Mouse (Mus musculus) splenic B cell, adult 2 months (primary cell): ENCODE measurements around the gene Adamtsl2.

Source experiments
- DNase-seq: peaks from one replicate; pipeline ENCODE4 v3.0.0-alpha.2; 2011; ENCODE audit warnings: low read depth, low spot score
- H3K27me3 ChIP-seq: 2 replicates; pipeline ENCODE4 v1.6.1; 2012; ENCODE audit warnings: mild to moderate bottlenecking, low read length, moderate library complexity, mixed read lengths; ENCODE audit not compliant: control insufficient read depth, poor library complexity, insufficient read depth, severe bottlenecking
- H3K36me3 ChIP-seq: 2 replicates; pipeline ENCODE4 v1.6.1; 2012; ENCODE audit warnings: mild to moderate bottlenecking, low read length, moderate library complexity, mixed read lengths; ENCODE audit not compliant: control insufficient read depth, poor library complexity, insufficient read depth, severe bottlenecking

Adamtsl2 gene

GRCm38 (mm10) chr2:27149457-27149856, 70.3 kb downstream of the Adamtsl2 start:
- DNase-seq: no peak
- Histone ChIP-seq H3K36me3 (no peaks in the 10 kb centered on the region), H3K27me3 (no peaks in the 10 kb centered on the region)

GRCm38 (mm10) chr2:27154466-27155185, 75.4 kb downstream of the Adamtsl2 start:
- DNase-seq: no peak
- H3K27me3 ChIP-seq: no peaks in the 10 kb centered on the region

GRCm38 (mm10) chr2:27156596-27156995, 77.4 kb downstream of the Adamtsl2 start:
- Histone ChIP-seq H3K27me3 (no peaks in the 10 kb centered on the region), H3K36me3 (no peaks in the 10 kb centered on the region)
- no peak for DNase-seq

More at GRCm38 (mm10) chr2:27154466-27155185, 75.4 kb downstream of the Adamtsl2 start:
- no peaks in the 10 kb centered on the region for H3K36me3 ChIP-seq
